Mouse (Mus musculus): Measurements from ENCODE around the gene Btbd9.

DNA sequence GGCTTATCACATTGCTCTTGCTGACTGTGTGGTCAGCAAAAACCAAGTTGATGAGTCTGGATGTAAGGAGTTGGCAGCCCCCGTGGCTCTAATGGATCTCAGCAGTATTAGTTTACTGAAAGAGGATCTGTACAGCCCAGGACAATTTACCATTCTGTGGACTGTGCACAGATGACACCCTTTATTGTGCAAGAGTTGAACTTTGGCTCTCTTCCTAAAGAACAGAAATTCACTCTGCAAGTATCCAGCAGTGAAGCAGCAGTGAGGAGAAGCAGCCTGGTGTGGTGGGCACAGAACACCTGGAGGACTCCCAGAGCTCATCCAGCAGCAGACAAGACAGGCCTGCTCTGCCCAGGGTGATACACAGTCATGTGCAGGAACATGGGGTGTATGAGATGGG, 215.6 kb downstream of the Btbd9 start:
- TF ChIP-seq CTCF (IDR thresholded peaks at IDR 0.05; ENCODE audit: low read depth, low read length) (no peak), POLR2A (IDR thresholded peaks at IDR 0.05; ENCODE audit: extremely low read depth, insufficient read depth, low read length) (no peak)
